Mouse (Mus musculus) forebrain, embryonic 11.5 days (tissue): ENCODE data around the gene Adgb. TPM values are rescaled to one million over a fixed set of nuclear protein-coding genes. Genes with fewer than 3 reads are reported as not detected.

Source experiments
- ATAC-seq: fragments of 200-750 bp; cut with Nextera tagmentation; replicated peaks from 2 replicates; pipeline ENCODE4 v1.8.0; 2017; ENCODE audit warnings: moderate TSS enrichment; ENCODE audit not compliant: low FRiP score
- DNase-seq: peaks from one replicate; pipeline ENCODE4 v3.0.0-alpha.2; 2017; ENCODE audit warnings: low spot score
- H3K27ac ChIP-seq: fragments of 300-500 bp; sonication (generic); 2 replicates; pipeline ENCODE4 v1.5.1; 2014; ENCODE audit warnings: low read depth, low read length
- H3K27me3 ChIP-seq: fragments of 300-500 bp; sonication (generic); 2 replicates; pipeline ENCODE4 v1.6.1; 2014; ENCODE audit warnings: mild to moderate bottlenecking, low read length, mixed read lengths; ENCODE audit not compliant: control insufficient read depth, insufficient read depth
- H3K36me3 ChIP-seq: fragments of 300-500 bp; sonication (generic); 2 replicates; pipeline ENCODE4 v1.6.1; 2014; ENCODE audit warnings: mild to moderate bottlenecking, low read length, moderate library complexity, mixed read lengths; ENCODE audit not compliant: control insufficient read depth, insufficient read depth
- H3K4me1 ChIP-seq: fragments of 300-500 bp; sonication (generic); replicated peaks from 2 replicates; pipeline ENCODE4 v1.6.1; 2014; ENCODE audit warnings: low read length, mixed read lengths; ENCODE audit not compliant: control insufficient read depth, insufficient read depth
- H3K4me2 ChIP-seq: fragments of 300-500 bp; sonication (generic); 2 replicates; pipeline ENCODE4 v1.6.1; 2014; ENCODE audit warnings: low read depth, mild to moderate bottlenecking, low read length, moderate library complexity, mixed read lengths; ENCODE audit not compliant: severe bottlenecking
- H3K4me3 ChIP-seq: fragments of 300-500 bp; sonication (generic); 2 replicates; pipeline ENCODE4 v1.5.1; 2014; ENCODE audit warnings: low read depth, low read length
- H3K9ac ChIP-seq: fragments of 300-500 bp; sonication (generic); 2 replicates; pipeline ENCODE4 v1.6.1; 2014; ENCODE audit warnings: low read length
- H3K9me3 ChIP-seq: fragments of 300-500 bp; sonication (generic); 2 replicates; pipeline ENCODE4 v1.6.1; 2016; ENCODE audit warnings: low read length, mixed read lengths; ENCODE audit not compliant: control insufficient read depth
- WGBS: fragments of 180-500 bp; shearing (Covaris S2); extraction: QIAGEN DNeasy Blood & Tissue Kit; methylation state at CpG from one replicate; pipeline ENCODE4 v1.1.7; 2014; 5-methylcytosine and 5-hydroxymethylcytosine counted together
- polyA plus RNA-seq: library from polyadenylated mRNA; unstranded; fragments of >200 nt; fragmentation: Nextera tagmentation; extraction: Ambion mirVana; gene quantifications from 2 replicates; pipeline ENCODE4 v1.2.1, GENCODE M21; 2014

Gene Adgb
- polyA plus RNA-seq, 1 experiment from 2014 or later, result 0.07 TPM

- no peak overlapping the region for H3K4me2 ChIP-seq
- WGBS, result 75% methylated on average over 4 of the region's 4 CpGs
These were observed 76.2 kb downstream of the Adgb start for GRCm38 (mm10) chr10:10395784-10396481.

GRCm38 (mm10) chr10:10374629-10375028 lies 97.5 kb downstream of the Adgb start:
- Histone ChIP-seq H3K9me3 (no peaks in the 10 kb centered on the region), H3K4me2 (no peak overlapping the region), H3K4me3 (no peak overlapping the region), H3K9ac (no peak overlapping the region), H3K36me3 (no peaks in the 10 kb centered on the region), H3K27me3 (no peaks in the 10 kb centered on the region), H3K4me1 (no peaks in the 10 kb centered on the region), H3K27ac (no peak overlapping the region)
- WGBS, result 57% methylated on average over 1 of the region's 1 CpGs
- no peak for DNase-seq
- ATAC-seq, result no peak

More at GRCm38 (mm10) chr10:10395784-10396481, 76.2 kb downstream of the Adgb start:
- H3K9ac ChIP-seq, result no peak overlapping the region
- no peaks in the 10 kb centered on the region for H3K27me3 ChIP-seq
- no peaks in the 10 kb centered on the region for H3K9me3 ChIP-seq
- DNase-seq (no peak), ATAC-seq (no peak)
- no peak overlapping the region for H3K4me3 ChIP-seq
- no peaks in the 10 kb centered on the region for H3K4me1 ChIP-seq
- H3K27ac ChIP-seq, result no peak overlapping the region
- no peaks in the 10 kb centered on the region for H3K36me3 ChIP-seq

- Histone ChIP-seq H3K36me3 (no peaks in the 10 kb centered on the region), H3K27ac (no peak overlapping the region), H3K4me1 (no peaks in the 10 kb centered on the region), H3K9ac (no peak overlapping the region), H3K4me2 (no peak overlapping the region), H3K4me3 (no peak overlapping the region), H3K9me3 (no peaks in the 10 kb centered on the region), H3K27me3 (no peaks in the 10 kb centered on the region)
- 64% methylated on average over 1 of the region's 1 CpGs for WGBS
- ATAC-seq, result no peak
- DNase-seq, result no peak
These were observed 108.1 kb downstream of the Adgb start for GRCm38 (mm10) chr10:10364025-10364424.

GRCm38 (mm10) chr10:10355605-10356227 lies 116.4 kb downstream of the Adgb start:
- Histone ChIP-seq H3K9ac (no peak overlapping the region), H3K4me3 (no peak overlapping the region), H3K36me3 (no peaks in the 10 kb centered on the region), H3K27me3 (no peaks in the 10 kb centered on the region), H3K27ac (no peak overlapping the region), H3K9me3 (no peaks in the 10 kb centered on the region), H3K4me2 (no peak overlapping the region), H3K4me1 (no peaks in the 10 kb centered on the region)
- ATAC-seq (peak; percentile 86), DNase-seq (peak; percentile 48)
- 27% methylated on average over 3 of the region's 3 CpGs for WGBS

GRCm38 (mm10) chr10:10352184-10352583 lies 119.9 kb downstream of the Adgb start:
- 85% methylated on average over 3 of the region's 3 CpGs for WGBS

GRCm38 (mm10) chr10:10350550-10350949 lies 121.6 kb downstream of the Adgb start:
- Histone ChIP-seq H3K36me3 (no peaks in the 10 kb centered on the region), H3K4me2 (no peak overlapping the region), H3K4me1 (no peaks in the 10 kb centered on the region), H3K9me3 (no peaks in the 10 kb centered on the region), H3K27me3 (no peaks in the 10 kb centered on the region), H3K27ac (no peak overlapping the region), H3K9ac (no peak overlapping the region), H3K4me3 (no peak overlapping the region)
- WGBS, result 91% methylated on average over 3 of the region's 3 CpGs
- no peak for DNase-seq
- ATAC-seq, result no peak

More at GRCm38 (mm10) chr10:10352184-10352583, 119.9 kb downstream of the Adgb start:
- DNase-seq (no peak), ATAC-seq (no peak)
- no peaks in the 10 kb centered on the region for H3K36me3 ChIP-seq
- no peak overlapping the region for H3K9ac ChIP-seq
- H3K4me3 ChIP-seq, result no peak overlapping the region
- no peaks in the 10 kb centered on the region for H3K4me1 ChIP-seq
- H3K27ac ChIP-seq, result no peak overlapping the region
- no peaks in the 10 kb centered on the region for H3K9me3 ChIP-seq
- no peaks in the 10 kb centered on the region for H3K27me3 ChIP-seq
- no peak overlapping the region for H3K4me2 ChIP-seq

- H3K4me2 ChIP-seq, result no peak overlapping the region
- no peak for ATAC-seq
- no peak overlapping the region for H3K27ac ChIP-seq
- H3K4me3 ChIP-seq, result no peak overlapping the region
- WGBS, result 95% methylated on average over 3 of the region's 3 CpGs
- no peak for DNase-seq
- no peaks in the 10 kb centered on the region for H3K27me3 ChIP-seq
- H3K9ac ChIP-seq, result no peak overlapping the region
- no peaks in the 10 kb centered on the region for H3K9me3 ChIP-seq
- no peaks in the 10 kb centered on the region for H3K4me1 ChIP-seq
- no peaks in the 10 kb centered on the region for H3K36me3 ChIP-seq
These were observed 128.2 kb downstream of the Adgb start for GRCm38 (mm10) chr10:10343930-10344329.

GRCm38 (mm10) chr10:10325560-10325959 lies 146.6 kb downstream of the Adgb start:
- DNase-seq, result no peak
- H3K9ac ChIP-seq, result no peak overlapping the region
- no peaks in the 10 kb centered on the region for H3K9me3 ChIP-seq
- H3K27me3 ChIP-seq, result no peaks in the 10 kb centered on the region
- no peak overlapping the region for H3K27ac ChIP-seq
- no peak overlapping the region for H3K4me2 ChIP-seq
- no peaks in the 10 kb centered on the region for H3K4me1 ChIP-seq
- H3K4me3 ChIP-seq, result no peak overlapping the region
- 85% methylated on average over 2 of the region's 2 CpGs for WGBS
- ATAC-seq, result no peak
- no peaks in the 10 kb centered on the region for H3K36me3 ChIP-seq

GRCm38 (mm10) chr10:10322961-10323360 lies 149.2 kb downstream of the Adgb start:
- no peak overlapping the region for H3K4me2 ChIP-seq
- H3K36me3 ChIP-seq, result no peaks in the 10 kb centered on the region
- H3K27ac ChIP-seq, result no peak overlapping the region
- DNase-seq (no peak), ATAC-seq (no peak)
- 88% methylated on average over 11 of the region's 11 CpGs for WGBS
- no peak overlapping the region for H3K9ac ChIP-seq
- H3K4me3 ChIP-seq, result no peak overlapping the region
- H3K9me3 ChIP-seq, result no peaks in the 10 kb centered on the region
- H3K27me3 ChIP-seq, result no peaks in the 10 kb centered on the region
- no peaks in the 10 kb centered on the region for H3K4me1 ChIP-seq
